Mouse (Mus musculus): ENCODE measurements at regions not wholly inside any gene's neighbourhood (a gene's known extent, or its start where the extent isn't known, plus 50 kb on each side); places are given as distances from the start of the nearest gene placed in this dataset.

DNA sequence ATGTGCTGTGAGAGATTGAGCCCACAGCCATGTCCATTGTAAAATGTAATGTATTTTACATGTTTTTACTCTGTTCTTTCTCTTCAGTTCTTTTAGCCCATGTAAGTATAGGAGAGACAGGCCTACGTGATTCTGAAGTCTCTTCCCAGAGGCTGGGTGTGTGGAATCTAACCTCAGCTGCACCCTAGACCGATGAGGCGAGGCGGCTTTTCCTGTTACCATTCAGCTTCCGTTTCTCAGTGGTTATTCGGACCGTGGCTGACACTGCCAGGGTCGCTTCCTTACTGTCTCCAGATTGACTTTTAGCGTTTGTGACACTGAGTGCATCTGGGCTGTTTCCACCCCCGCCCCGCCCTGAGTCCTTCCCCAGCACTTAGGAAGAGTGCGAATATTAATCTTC is 386.1 kb upstream of the Pmfbp1 start:
- WGBS (ENCODE audit: insufficient replicate concordance) = 33% methylated on average over 12 of the region's 12 CpGs

GRCm38 (mm10) chr8:109109390-109109789 is 384.4 kb upstream of the Pmfbp1 start:
- H3K4me1 ChIP-seq (ENCODE audit: control insufficient read depth, low read depth, low read length) = no peaks in the 10 kb centered on the region
- H3K4me2 ChIP-seq (ENCODE audit: low read depth, low read length) = no peak overlapping the region
- H3K27me3 ChIP-seq (ENCODE audit: control insufficient read depth, insufficient read depth, low read depth, low read length) = no peaks in the 10 kb centered on the region
- H3K9ac ChIP-seq (ENCODE audit: low read depth, low read length) = no peak overlapping the region
- ATAC-seq (ENCODE audit: low read depth) = no peak
- H3K9me3 ChIP-seq (replicated peaks; ENCODE audit: control insufficient read depth, low read length) = no peaks in the 10 kb centered on the region
- no peak overlapping the region for H3K27ac ChIP-seq (ENCODE audit: low read length)
- H3K4me3 ChIP-seq (ENCODE audit: low read depth, low read length) = no peak overlapping the region
- no peaks in the 10 kb centered on the region for H3K36me3 ChIP-seq (ENCODE audit: control insufficient read depth, insufficient read depth)
- 61% methylated on average over 4 of the region's 4 CpGs for WGBS (ENCODE audit: insufficient replicate concordance)

More for the DNA sequence above, 386.1 kb upstream of the Pmfbp1 start:
- H3K9ac ChIP-seq (ENCODE audit: low read depth, low read length) = no peak overlapping the region
- H3K9me3 ChIP-seq (replicated peaks; ENCODE audit: control insufficient read depth, low read length) = no peaks in the 10 kb centered on the region
- H3K36me3 ChIP-seq (ENCODE audit: control insufficient read depth, insufficient read depth) = no peaks in the 10 kb centered on the region
- H3K4me1 ChIP-seq (ENCODE audit: control insufficient read depth, low read depth, low read length) = no peaks in the 10 kb centered on the region
- ATAC-seq (ENCODE audit: low read depth) = no peak
- no peak overlapping the region for H3K4me3 ChIP-seq (ENCODE audit: low read depth, low read length)
- H3K4me2 ChIP-seq (ENCODE audit: low read depth, low read length) = no peak overlapping the region
- no peak overlapping the region for H3K27ac ChIP-seq (ENCODE audit: low read length)
- H3K27me3 ChIP-seq (ENCODE audit: control insufficient read depth, insufficient read depth, low read depth, low read length) = no peaks in the 10 kb centered on the region

GRCm38 (mm10) chr8:109121776-109122175 is 372.1 kb upstream of the Pmfbp1 start:
- no peaks in the 10 kb centered on the region for H3K36me3 ChIP-seq (ENCODE audit: control insufficient read depth, insufficient read depth)
- no peak overlapping the region for H3K4me3 ChIP-seq (ENCODE audit: low read depth, low read length)
- no peak for ATAC-seq (ENCODE audit: low read depth)
- H3K9ac ChIP-seq (ENCODE audit: low read depth, low read length) = no peak overlapping the region
- no peaks in the 10 kb centered on the region for H3K4me1 ChIP-seq (ENCODE audit: control insufficient read depth, low read depth, low read length)
- no peak overlapping the region for H3K4me2 ChIP-seq (ENCODE audit: low read depth, low read length)
- no peak overlapping the region for H3K27ac ChIP-seq (ENCODE audit: low read length)
- WGBS (ENCODE audit: insufficient replicate concordance) = 45% methylated on average over 6 of the region's 6 CpGs
- H3K9me3 ChIP-seq (replicated peaks; ENCODE audit: control insufficient read depth, low read length) = no peaks in the 10 kb centered on the region
- no peaks in the 10 kb centered on the region for H3K27me3 ChIP-seq (ENCODE audit: control insufficient read depth, insufficient read depth, low read depth, low read length)

DNA sequence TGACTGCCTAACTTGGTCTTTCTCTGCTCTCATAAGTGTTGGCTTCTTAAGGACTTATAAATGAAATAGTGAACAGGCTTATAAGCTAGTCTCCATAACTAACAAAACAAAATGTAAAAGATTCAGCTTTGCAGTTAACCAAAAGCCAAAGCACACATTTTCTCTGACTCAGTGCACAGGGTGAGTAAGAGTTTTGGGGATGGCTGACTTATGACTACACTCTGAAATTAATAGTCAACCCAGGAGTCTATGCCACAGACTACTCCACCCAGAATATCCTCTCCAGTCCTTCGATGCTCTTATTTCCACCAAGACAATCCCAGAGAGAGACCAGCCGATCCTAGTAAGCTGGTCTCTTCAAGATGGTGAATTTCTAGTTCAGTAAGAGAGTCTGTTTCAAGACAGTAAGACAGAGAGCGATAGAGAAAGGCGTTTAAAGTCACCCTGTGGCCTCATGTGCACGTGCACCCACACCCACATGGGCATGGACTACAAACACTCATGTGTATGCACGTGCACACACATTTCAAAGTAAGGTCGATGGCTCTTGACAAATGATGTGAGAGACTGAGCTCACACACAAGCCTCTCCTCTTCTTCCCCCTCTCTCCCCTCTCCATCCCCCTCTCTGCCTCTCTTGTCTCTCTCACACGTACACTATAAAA is 351.2 kb upstream of the Pmfbp1 start:
- Histone ChIP-seq H3K9ac (ENCODE audit: low read depth, low read length) (no peak overlapping the region), H3K9me3 (replicated peaks; ENCODE audit: control insufficient read depth, low read length) (no peaks in the 10 kb centered on the region), H3K4me2 (ENCODE audit: low read depth, low read length) (no peak overlapping the region), H3K27me3 (ENCODE audit: control insufficient read depth, insufficient read depth, low read depth, low read length) (no peaks in the 10 kb centered on the region), H3K4me1 (ENCODE audit: control insufficient read depth, low read depth, low read length) (no peaks in the 10 kb centered on the region), H3K27ac (ENCODE audit: low read length) (no peak overlapping the region), H3K36me3 (ENCODE audit: control insufficient read depth, insufficient read depth) (no peaks in the 10 kb centered on the region), H3K4me3 (ENCODE audit: low read depth, low read length) (no peak overlapping the region)
- ATAC-seq (ENCODE audit: low read depth) = no peak
- WGBS (ENCODE audit: insufficient replicate concordance) = 57% methylated on average over 8 of the region's 8 CpGs

DNA sequence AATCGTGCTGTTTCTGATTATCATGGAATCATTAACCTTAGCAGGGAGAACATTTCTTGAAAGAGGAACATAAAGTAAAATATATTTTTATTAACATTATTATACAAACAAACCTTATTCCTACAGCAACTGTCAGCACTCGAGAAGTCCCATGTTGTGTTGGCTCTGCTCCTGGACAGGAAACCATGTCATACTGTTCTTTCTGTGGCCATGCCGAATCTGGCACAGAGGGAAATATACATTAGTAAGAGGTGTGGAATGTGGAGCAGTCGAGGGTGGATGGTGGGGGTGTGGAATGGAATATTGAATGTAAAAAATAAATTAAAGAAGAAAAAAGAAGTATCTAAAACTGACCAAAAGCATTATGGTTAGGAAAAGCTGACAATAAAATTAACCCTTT is 342.1 kb upstream of the Pmfbp1 start:
- Histone ChIP-seq H3K9me3 (replicated peaks; ENCODE audit: control insufficient read depth, low read length) (no peaks in the 10 kb centered on the region), H3K9ac (ENCODE audit: low read depth, low read length) (no peak overlapping the region), H3K4me3 (ENCODE audit: low read depth, low read length) (no peak overlapping the region), H3K4me1 (ENCODE audit: control insufficient read depth, low read depth, low read length) (no peaks in the 10 kb centered on the region), H3K36me3 (ENCODE audit: control insufficient read depth, insufficient read depth) (no peaks in the 10 kb centered on the region), H3K27ac (ENCODE audit: low read length) (no peak overlapping the region), H3K4me2 (ENCODE audit: low read depth, low read length) (no peak overlapping the region), H3K27me3 (ENCODE audit: control insufficient read depth, insufficient read depth, low read depth, low read length) (no peaks in the 10 kb centered on the region)
- 46% methylated on average over 4 of the region's 4 CpGs for WGBS (ENCODE audit: insufficient replicate concordance)
- ATAC-seq (ENCODE audit: low read depth) = no peak

GRCm38 (mm10) chr8:109155489-109155888 is 338.3 kb upstream of the Pmfbp1 start:
- no peak overlapping the region for H3K9ac ChIP-seq (ENCODE audit: low read depth, low read length)
- ATAC-seq (ENCODE audit: low read depth) = no peak
- no peaks in the 10 kb centered on the region for H3K9me3 ChIP-seq (replicated peaks; ENCODE audit: control insufficient read depth, low read length)
- H3K27ac ChIP-seq (ENCODE audit: low read length) = no peak overlapping the region
- WGBS (ENCODE audit: insufficient replicate concordance) = 74% methylated on average over 11 of the region's 11 CpGs
- H3K4me1 ChIP-seq (ENCODE audit: control insufficient read depth, low read depth, low read length) = no peaks in the 10 kb centered on the region
- no peak overlapping the region for H3K4me2 ChIP-seq (ENCODE audit: low read depth, low read length)
- no peaks in the 10 kb centered on the region for H3K36me3 ChIP-seq (ENCODE audit: control insufficient read depth, insufficient read depth)
- no peak overlapping the region for H3K4me3 ChIP-seq (ENCODE audit: low read depth, low read length)
- no peaks in the 10 kb centered on the region for H3K27me3 ChIP-seq (ENCODE audit: control insufficient read depth, insufficient read depth, low read depth, low read length)

GRCm38 (mm10) chr8:109156016-109156415 is 337.8 kb upstream of the Pmfbp1 start:
- no peaks in the 10 kb centered on the region for H3K27me3 ChIP-seq (ENCODE audit: control insufficient read depth, insufficient read depth, low read depth, low read length)
- WGBS (ENCODE audit: insufficient replicate concordance) = 82% methylated on average over 8 of the region's 8 CpGs
- no peak for ATAC-seq (ENCODE audit: low read depth)
- no peaks in the 10 kb centered on the region for H3K36me3 ChIP-seq (ENCODE audit: control insufficient read depth, insufficient read depth)
- no peak overlapping the region for H3K27ac ChIP-seq (ENCODE audit: low read length)
- H3K4me3 ChIP-seq (ENCODE audit: low read depth, low read length) = no peak overlapping the region
- no peaks in the 10 kb centered on the region for H3K9me3 ChIP-seq (replicated peaks; ENCODE audit: control insufficient read depth, low read length)
- H3K4me2 ChIP-seq (ENCODE audit: low read depth, low read length) = no peak overlapping the region
- no peaks in the 10 kb centered on the region for H3K4me1 ChIP-seq (ENCODE audit: control insufficient read depth, low read depth, low read length)
- H3K9ac ChIP-seq (ENCODE audit: low read depth, low read length) = no peak overlapping the region

- Histone ChIP-seq H3K4me3 (ENCODE audit: low read depth, low read length) (no peak overlapping the region), H3K27me3 (ENCODE audit: control insufficient read depth, insufficient read depth, low read depth, low read length) (no peaks in the 10 kb centered on the region), H3K4me1 (ENCODE audit: control insufficient read depth, low read depth, low read length) (no peaks in the 10 kb centered on the region), H3K4me2 (ENCODE audit: low read depth, low read length) (no peak overlapping the region), H3K27ac (ENCODE audit: low read length) (no peak overlapping the region), H3K9ac (ENCODE audit: low read depth, low read length) (no peak overlapping the region), H3K36me3 (ENCODE audit: control insufficient read depth, insufficient read depth) (no peaks in the 10 kb centered on the region), H3K9me3 (replicated peaks; ENCODE audit: control insufficient read depth, low read length) (no peaks in the 10 kb centered on the region)
- ATAC-seq (ENCODE audit: low read depth) = no peak
- 61% methylated on average over 4 of the region's 4 CpGs for WGBS (ENCODE audit: insufficient replicate concordance)
Observed at GRCm38 (mm10) chr8:109172701-109173100, 321.1 kb upstream of the Pmfbp1 start.

GRCm38 (mm10) chr8:109185558-109186198 is 308.1 kb upstream of the Pmfbp1 start:
- no peak overlapping the region for H3K9ac ChIP-seq (ENCODE audit: low read depth, low read length)
- no peaks in the 10 kb centered on the region for H3K4me1 ChIP-seq (ENCODE audit: control insufficient read depth, low read depth, low read length)
- H3K4me2 ChIP-seq (ENCODE audit: low read depth, low read length) = peak overlapping the region; percentile 36; the same call in 1 of the 2 replicates
- no peak for ATAC-seq (ENCODE audit: low read depth)
- H3K27me3 ChIP-seq (ENCODE audit: control insufficient read depth, insufficient read depth, low read depth, low read length) = no peaks in the 10 kb centered on the region
- no peaks in the 10 kb centered on the region for H3K36me3 ChIP-seq (ENCODE audit: control insufficient read depth, insufficient read depth)
- H3K27ac ChIP-seq (ENCODE audit: low read length) = no peak overlapping the region
- no peak overlapping the region for H3K4me3 ChIP-seq (ENCODE audit: low read depth, low read length)
- 28% methylated on average over 10 of the region's 10 CpGs for WGBS (ENCODE audit: insufficient replicate concordance)
- no peaks in the 10 kb centered on the region for H3K9me3 ChIP-seq (replicated peaks; ENCODE audit: control insufficient read depth, low read length)
